Mouse (Mus musculus): ENCODE measurements around the gene Tbc1d10a. TPM values are rescaled to one million over a fixed set of nuclear protein-coding genes. Genes with fewer than 3 reads are reported as not detected.

The Tbc1d10a gene
- 30.5 and 34.3 TPM in 2 replicates for polyA plus RNA-seq (2015; fragmentation: Nextera tagmentation; extraction: Ambion mirVana)

DNA sequence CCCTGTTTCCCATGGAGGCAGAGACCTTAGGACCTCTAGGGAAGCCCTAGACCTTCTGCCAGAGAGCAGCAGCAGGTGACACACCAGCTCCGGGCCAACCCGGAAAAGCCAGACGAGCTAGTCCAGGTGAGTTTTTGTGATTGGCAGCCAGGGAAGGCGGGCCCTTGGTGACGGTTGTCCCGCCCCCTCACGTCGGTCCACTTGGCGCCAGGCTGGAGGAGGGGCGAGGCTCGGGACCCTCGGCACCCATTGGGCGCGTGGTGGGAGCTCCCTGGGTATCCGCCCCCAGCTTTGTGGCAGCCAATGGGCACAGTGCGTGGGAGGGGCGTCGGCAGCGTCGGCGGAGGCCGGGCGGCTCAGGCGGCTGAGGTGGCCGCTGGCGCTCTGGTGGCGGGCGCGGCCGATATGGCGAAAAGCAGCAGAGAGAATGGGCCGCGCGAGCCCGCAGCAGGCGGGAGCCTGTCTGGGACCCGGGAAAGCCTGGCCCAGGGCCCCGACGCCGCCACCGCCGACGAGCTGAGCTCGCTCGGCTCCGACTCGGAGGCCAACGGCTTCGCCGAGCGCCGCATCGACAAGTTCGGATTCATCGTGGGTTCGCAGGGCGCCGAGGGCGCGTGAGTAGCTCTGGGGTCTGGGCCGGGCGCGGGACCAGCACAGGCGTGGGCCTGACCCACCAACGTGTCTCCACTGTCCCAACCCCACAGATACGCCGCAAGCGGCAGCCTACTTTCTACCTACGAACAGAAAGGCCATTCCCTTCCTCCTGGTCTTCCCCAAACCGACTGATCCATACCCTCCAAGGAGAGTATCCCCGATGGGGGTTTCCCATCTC, at the start of gene Tbc1d10a:
Tbc1d10a (plus strand) TSS at position 304 of the 832 bp plus-strand sequence.
- H3K4me1 ChIP-seq (replicated peaks; ENCODE audit: control insufficient read depth, insufficient read depth, low read length) = peaks cover 10% of the 10 kb centered on the region

DNA sequence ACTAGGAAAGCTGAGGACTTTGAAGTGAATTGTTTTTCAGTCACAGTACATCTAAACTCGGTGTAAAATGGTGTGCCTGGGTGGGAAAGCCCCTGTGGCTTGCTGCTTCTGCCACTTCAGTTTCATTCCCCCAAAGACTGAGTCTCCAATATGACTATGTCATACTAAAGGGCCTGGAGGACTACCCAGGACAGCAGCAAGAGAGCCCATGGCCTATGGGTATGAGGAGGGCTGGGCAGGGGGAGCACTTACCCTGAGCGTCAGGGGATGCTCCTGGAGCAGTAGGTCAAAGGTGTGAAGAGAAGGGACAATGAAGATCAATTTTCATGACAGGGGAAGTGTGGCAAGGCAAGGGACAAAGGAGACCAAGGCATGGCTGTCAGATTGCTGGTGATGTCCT, 47.6 kb upstream of the Tbc1d10a start:
- Histone ChIP-seq H3K4me2 (ENCODE audit: low read depth, low read length) (no peak overlapping the region), H3K36me3 (ENCODE audit: control insufficient read depth, insufficient read depth, low read length) (peaks cover 29% of the 10 kb centered on the region), H3K9me3 (ENCODE audit: control insufficient read depth, low read length) (no peaks in the 10 kb centered on the region), H3K27ac (ENCODE audit: low read length) (no peak overlapping the region), H3K4me1 (replicated peaks; ENCODE audit: control insufficient read depth, insufficient read depth, low read length) (peaks cover 10% of the 10 kb centered on the region), H3K27me3 (ENCODE audit: control insufficient read depth, insufficient read depth, low read depth, low read length) (no peaks in the 10 kb centered on the region), H3K9ac (ENCODE audit: low read length) (no peak overlapping the region), H3K4me3 (ENCODE audit: low read length) (no peak overlapping the region)
- 69% methylated on average over 2 of the region's 2 CpGs for WGBS
- ATAC-seq (ENCODE audit: low read depth) = no peak

More for the DNA sequence above, at the start of gene Tbc1d10a:
- H3K27me3 ChIP-seq (ENCODE audit: control insufficient read depth, insufficient read depth, low read depth, low read length) = no peaks in the 10 kb centered on the region
- ATAC-seq (ENCODE audit: low read depth) = peak; percentile 100
- WGBS = under 1% methylated on average over 66 of the region's 71 CpGs
- peak within 1 kb of the TSS; percentile 97 for H3K9ac ChIP-seq (ENCODE audit: low read length)
- peak within 1 kb of the TSS; percentile 92 for H3K4me3 ChIP-seq (ENCODE audit: low read length)
- no peaks in the 10 kb centered on the region for H3K9me3 ChIP-seq (ENCODE audit: control insufficient read depth, low read length)
- H3K36me3 ChIP-seq (ENCODE audit: control insufficient read depth, insufficient read depth, low read length) = peaks cover 7% of the 10 kb centered on the region; the same call in 1 of the 2 replicates
- no peak within 1 kb of the TSS; the same call in 1 of the 2 replicates for H3K27ac ChIP-seq (ENCODE audit: low read length)
- peak within 1 kb of the TSS; percentile 92 for H3K4me2 ChIP-seq (ENCODE audit: low read depth, low read length)

GRCm38 (mm10) chr11:4141505-4141904, 45.1 kb upstream of the Tbc1d10a start:
- Histone ChIP-seq H3K4me3 (ENCODE audit: low read length) (no peak overlapping the region), H3K27ac (ENCODE audit: low read length) (peak overlapping the region; percentile 82), H3K9me3 (ENCODE audit: control insufficient read depth, low read length) (no peaks in the 10 kb centered on the region), H3K36me3 (ENCODE audit: control insufficient read depth, insufficient read depth, low read length) (peaks cover 29% of the 10 kb centered on the region), H3K4me2 (ENCODE audit: low read depth, low read length) (no peak overlapping the region), H3K9ac (ENCODE audit: low read length) (no peak overlapping the region), H3K27me3 (ENCODE audit: control insufficient read depth, insufficient read depth, low read depth, low read length) (no peaks in the 10 kb centered on the region), H3K4me1 (replicated peaks; ENCODE audit: control insufficient read depth, insufficient read depth, low read length) (peaks cover under 1% of the 10 kb centered on the region; the same call in 1 of the 2 replicates)
- peak; percentile 77 for ATAC-seq (ENCODE audit: low read depth)

DNA sequence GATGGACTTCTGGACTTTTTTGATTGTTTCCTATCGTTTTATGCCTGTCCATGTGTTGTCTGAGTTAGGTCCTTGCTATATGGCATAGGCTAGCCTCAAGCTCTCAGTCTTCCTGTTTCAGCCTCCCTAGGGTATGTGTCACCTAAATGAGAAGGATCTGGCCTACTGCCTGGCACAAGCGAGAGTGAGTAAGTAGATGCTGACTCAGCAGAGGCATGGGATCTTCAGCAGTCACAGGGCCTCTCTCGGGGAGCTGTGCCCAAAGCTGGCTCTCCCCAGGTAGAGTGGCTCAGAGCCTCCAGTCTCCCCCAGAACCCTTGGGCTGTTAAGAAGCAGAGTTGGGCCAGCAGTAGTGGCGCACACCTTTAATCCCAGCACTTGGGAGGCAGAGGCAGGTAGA, 44.2 kb upstream of the Tbc1d10a start:
- no peak overlapping the region for H3K4me3 ChIP-seq (ENCODE audit: low read length)
- ATAC-seq (ENCODE audit: low read depth) = no peak
- no peaks in the 10 kb centered on the region for H3K27me3 ChIP-seq (ENCODE audit: control insufficient read depth, insufficient read depth, low read depth, low read length)
- H3K9ac ChIP-seq (ENCODE audit: low read length) = no peak overlapping the region
- no peaks in the 10 kb centered on the region; the same call in 1 of the 2 replicates for H3K4me1 ChIP-seq (replicated peaks; ENCODE audit: control insufficient read depth, insufficient read depth, low read length)
- H3K27ac ChIP-seq (ENCODE audit: low read length) = peak overlapping the region; percentile 82
- peaks cover 29% of the 10 kb centered on the region for H3K36me3 ChIP-seq (ENCODE audit: control insufficient read depth, insufficient read depth, low read length)
- H3K4me2 ChIP-seq (ENCODE audit: low read depth, low read length) = no peak overlapping the region
- no peaks in the 10 kb centered on the region for H3K9me3 ChIP-seq (ENCODE audit: control insufficient read depth, low read length)
- 88% methylated on average over 4 of the region's 4 CpGs for WGBS

- no peak overlapping the region for H3K27ac ChIP-seq (ENCODE audit: low read length)
- H3K4me2 ChIP-seq (ENCODE audit: low read depth, low read length) = no peak overlapping the region
- no peaks in the 10 kb centered on the region; the same call in 1 of the 2 replicates for H3K4me1 ChIP-seq (replicated peaks; ENCODE audit: control insufficient read depth, insufficient read depth, low read length)
- ATAC-seq (ENCODE audit: low read depth) = no peak
- H3K36me3 ChIP-seq (ENCODE audit: control insufficient read depth, insufficient read depth, low read length) = peaks cover 29% of the 10 kb centered on the region
- H3K9ac ChIP-seq (ENCODE audit: low read length) = no peak overlapping the region
- H3K27me3 ChIP-seq (ENCODE audit: control insufficient read depth, insufficient read depth, low read depth, low read length) = no peaks in the 10 kb centered on the region
- WGBS = 85% methylated on average over 21 of the region's 21 CpGs
- H3K4me3 ChIP-seq (ENCODE audit: low read length) = no peak overlapping the region
- no peaks in the 10 kb centered on the region for H3K9me3 ChIP-seq (ENCODE audit: control insufficient read depth, low read length)
Observed at GRCm38 (mm10) chr11:4143281-4144062, 43.1 kb upstream of the Tbc1d10a start.

- Histone ChIP-seq H3K4me3 (ENCODE audit: low read length) (no peak overlapping the region), H3K27ac (ENCODE audit: low read length) (no peak overlapping the region), H3K9me3 (ENCODE audit: control insufficient read depth, low read length) (no peaks in the 10 kb centered on the region), H3K36me3 (ENCODE audit: control insufficient read depth, insufficient read depth, low read length) (peaks cover 17% of the 10 kb centered on the region), H3K27me3 (ENCODE audit: control insufficient read depth, insufficient read depth, low read depth, low read length) (no peaks in the 10 kb centered on the region), H3K4me2 (ENCODE audit: low read depth, low read length) (no peak overlapping the region), H3K4me1 (replicated peaks; ENCODE audit: control insufficient read depth, insufficient read depth, low read length) (no peaks in the 10 kb centered on the region; the same call in 1 of the 2 replicates), H3K9ac (ENCODE audit: low read length) (no peak overlapping the region)
- 76% methylated on average over 6 of the region's 6 CpGs for WGBS
- no peak for ATAC-seq (ENCODE audit: low read depth)
Observed at GRCm38 (mm10) chr11:4146381-4146780, 40.2 kb upstream of the Tbc1d10a start.

- Histone ChIP-seq H3K27me3 (ENCODE audit: control insufficient read depth, insufficient read depth, low read depth, low read length) (no peaks in the 10 kb centered on the region), H3K9ac (ENCODE audit: low read length) (no peak overlapping the region), H3K36me3 (ENCODE audit: control insufficient read depth, insufficient read depth, low read length) (peaks cover 12% of the 10 kb centered on the region; the same call in 1 of the 2 replicates), H3K4me2 (ENCODE audit: low read depth, low read length) (no peak overlapping the region), H3K27ac (ENCODE audit: low read length) (no peak overlapping the region), H3K9me3 (ENCODE audit: control insufficient read depth, low read length) (no peaks in the 10 kb centered on the region), H3K4me3 (ENCODE audit: low read length) (no peak overlapping the region), H3K4me1 (replicated peaks; ENCODE audit: control insufficient read depth, insufficient read depth, low read length) (no peaks in the 10 kb centered on the region)
- 78% methylated on average over 10 of the region's 10 CpGs for WGBS
- no peak for ATAC-seq (ENCODE audit: low read depth)
Observed at GRCm38 (mm10) chr11:4147098-4147497, 39.5 kb upstream of the Tbc1d10a start.

DNA sequence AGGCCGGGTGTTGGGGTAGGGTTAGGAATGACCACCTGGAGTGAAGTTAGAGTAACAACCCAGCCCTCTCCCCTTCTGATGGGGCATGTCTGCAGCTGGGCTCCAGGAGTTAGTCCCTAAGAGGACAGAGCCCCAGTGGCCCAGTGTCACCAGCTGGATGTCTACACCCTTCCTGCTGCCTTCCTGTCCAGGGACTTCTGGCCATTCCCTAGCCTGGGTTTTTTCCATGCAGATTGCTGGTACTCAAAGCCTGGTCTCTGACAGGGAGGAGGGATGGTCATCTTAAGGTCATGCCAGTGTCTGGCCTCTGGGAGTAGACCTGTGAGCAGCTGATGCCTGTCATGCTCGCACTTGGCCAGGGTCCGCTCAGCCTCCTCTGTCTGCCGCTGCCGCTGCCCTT, 38.5 kb upstream of the Tbc1d10a start:
- Histone ChIP-seq H3K27ac (ENCODE audit: low read length) (no peak overlapping the region), H3K4me1 (replicated peaks; ENCODE audit: control insufficient read depth, insufficient read depth, low read length) (no peaks in the 10 kb centered on the region), H3K4me2 (ENCODE audit: low read depth, low read length) (no peak overlapping the region), H3K9me3 (ENCODE audit: control insufficient read depth, low read length) (no peaks in the 10 kb centered on the region), H3K27me3 (ENCODE audit: control insufficient read depth, insufficient read depth, low read depth, low read length) (no peaks in the 10 kb centered on the region), H3K36me3 (ENCODE audit: control insufficient read depth, insufficient read depth, low read length) (peaks cover 3% of the 10 kb centered on the region; the same call in 1 of the 2 replicates), H3K4me3 (ENCODE audit: low read length) (no peak overlapping the region), H3K9ac (ENCODE audit: low read length) (no peak overlapping the region)
- WGBS = 87% methylated on average over 5 of the region's 5 CpGs
- no peak for ATAC-seq (ENCODE audit: low read depth)

DNA sequence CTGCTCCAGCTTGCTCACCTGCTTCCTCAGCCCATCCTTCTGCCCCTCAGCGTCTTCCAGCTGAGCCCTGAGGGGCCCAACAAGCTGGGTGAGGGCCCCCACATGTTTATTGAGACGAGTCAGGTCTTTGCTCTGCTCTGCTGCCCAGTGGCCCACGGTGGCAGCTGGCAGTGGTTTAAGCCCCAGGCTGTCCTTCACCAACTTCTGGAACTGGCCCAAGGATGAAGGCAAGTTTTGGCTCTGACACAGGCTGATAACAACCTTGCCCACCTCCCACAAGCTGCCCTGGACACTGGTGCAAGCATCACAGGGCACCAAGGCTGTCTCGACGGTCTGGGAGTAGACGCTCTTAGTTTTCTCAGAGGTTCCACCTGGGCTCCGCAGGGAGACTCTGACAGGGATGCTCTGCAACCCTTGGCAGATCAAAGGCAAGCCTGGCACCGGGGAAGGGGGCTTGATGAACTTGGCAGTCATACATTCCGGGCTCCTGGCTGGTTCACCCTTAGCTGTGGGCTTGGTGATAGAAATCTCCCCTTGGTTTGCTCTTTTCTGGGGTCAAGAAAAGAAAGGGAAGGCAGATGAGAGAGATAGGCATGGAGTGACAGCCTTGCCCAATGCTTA, 37.9 kb upstream of the Tbc1d10a start:
- H3K36me3 ChIP-seq (ENCODE audit: control insufficient read depth, insufficient read depth, low read length) = no peaks in the 10 kb centered on the region
- no peak overlapping the region for H3K4me3 ChIP-seq (ENCODE audit: low read length)
- ATAC-seq (ENCODE audit: low read depth) = no peak
- H3K4me1 ChIP-seq (replicated peaks; ENCODE audit: control insufficient read depth, insufficient read depth, low read length) = no peaks in the 10 kb centered on the region
- no peak overlapping the region for H3K27ac ChIP-seq (ENCODE audit: low read length)
- H3K9ac ChIP-seq (ENCODE audit: low read length) = no peak overlapping the region
- no peaks in the 10 kb centered on the region for H3K27me3 ChIP-seq (ENCODE audit: control insufficient read depth, insufficient read depth, low read depth, low read length)
- 75% methylated on average over 9 of the region's 9 CpGs for WGBS
- H3K4me2 ChIP-seq (ENCODE audit: low read depth, low read length) = no peak overlapping the region
- H3K9me3 ChIP-seq (ENCODE audit: control insufficient read depth, low read length) = no peaks in the 10 kb centered on the region

Data from lung, embryonic 16.5 days (tissue).